Mouse (Mus musculus): ENCODE measurements around the gene Egfl8. TPM values are rescaled to one million over a fixed set of nuclear protein-coding genes. Genes with fewer than 3 reads are reported as not detected.

Gene Egfl8
- total and polyA plus RNA-seq, 2 experiments from 2014 or later, result 3.5 to 7.4 TPM

DNA sequence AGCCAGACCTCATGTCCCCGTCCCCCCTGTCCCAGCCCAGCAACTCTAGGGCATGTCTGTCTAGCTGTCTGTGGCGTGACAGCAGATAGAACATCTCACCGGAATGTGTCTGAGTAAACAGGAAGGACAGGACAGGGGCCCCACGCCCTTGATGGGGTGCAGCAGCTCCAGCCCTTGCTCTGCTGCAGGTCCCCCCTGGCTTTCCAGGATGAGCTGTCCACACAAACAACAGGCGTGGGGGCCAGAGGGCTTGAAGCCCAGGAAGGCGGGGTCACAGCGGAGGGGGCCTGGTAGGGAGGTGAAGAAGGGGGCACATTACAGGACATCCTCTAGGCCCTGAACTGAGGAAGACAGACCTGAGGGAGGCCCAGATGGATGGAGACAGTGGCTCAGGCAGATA lies 39.4 kb upstream of the Egfl8 start:
- Histone ChIP-seq H3K4me1 (ENCODE audit: insufficient read depth, low read length) (peaks cover 10% of the 10 kb centered on the region; the same call in 1 of the 2 replicates), H3K36me3 (ENCODE audit: insufficient read depth, low read length) (peaks cover 34% of the 10 kb centered on the region), H3K9me3 (ENCODE audit: low read length) (no peaks in the 10 kb centered on the region), H3K27me3 (ENCODE audit: insufficient read depth, low read length) (no peaks in the 10 kb centered on the region; the same call in 1 of the 2 replicates), H3K4me2 (ENCODE audit: low read depth, low read length) (no peak overlapping the region), H3K27ac (peak overlapping the region; percentile 38; the same call in 1 of the 2 replicates), H3K4me3 (ENCODE audit: low read length) (no peak overlapping the region), H3K9ac (replicated peaks; ENCODE audit: low read length) (no peak overlapping the region)
- WGBS, result 75% methylated on average over 7 of the region's 7 CpGs
- TF ChIP-seq CTCF (IDR thresholded peaks at IDR 0.05; ENCODE audit: low read depth), result no peak
- DNase-seq (ENCODE audit: low spot score) (no peak), ATAC-seq (0 out of 2 replicates have a peak, but pooled peaks have one; percentile 3)

DNA sequence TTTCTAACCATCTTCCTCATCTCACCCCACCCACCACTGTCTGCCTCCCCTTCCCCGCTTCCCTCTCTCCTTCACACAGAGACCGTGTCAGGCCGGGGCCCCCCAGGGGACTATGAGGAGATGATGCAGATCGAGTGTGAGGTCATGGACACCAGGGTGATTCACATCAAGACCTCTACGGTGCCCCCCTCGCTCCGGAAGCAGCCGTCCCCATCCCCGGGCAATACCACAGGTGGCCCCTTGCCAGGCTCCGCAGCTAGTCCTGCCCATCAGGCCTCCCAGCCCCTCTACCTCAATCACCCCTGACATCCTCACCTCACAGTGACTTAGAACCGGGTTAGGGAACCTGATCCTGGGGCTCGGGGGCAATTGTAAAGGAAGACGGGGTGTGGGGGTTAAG lies 38.6 kb upstream of the Egfl8 start:
- ATAC-seq (no peak), DNase-seq (ENCODE audit: low spot score) (no peak)
- WGBS, result 93% methylated on average over 13 of the region's 13 CpGs
- Histone ChIP-seq H3K36me3 (ENCODE audit: insufficient read depth, low read length) (peaks cover 37% of the 10 kb centered on the region), H3K4me1 (ENCODE audit: insufficient read depth, low read length) (peaks cover 10% of the 10 kb centered on the region; the same call in 1 of the 2 replicates), H3K4me3 (ENCODE audit: low read length) (no peak overlapping the region), H3K9ac (replicated peaks; ENCODE audit: low read length) (no peak overlapping the region), H3K27me3 (ENCODE audit: insufficient read depth, low read length) (no peaks in the 10 kb centered on the region), H3K9me3 (ENCODE audit: low read length) (no peaks in the 10 kb centered on the region), H3K27ac (no peak overlapping the region), H3K4me2 (ENCODE audit: low read depth, low read length) (no peak overlapping the region)
- no peak for TF ChIP-seq CTCF (IDR thresholded peaks at IDR 0.05; ENCODE audit: low read depth)

DNA sequence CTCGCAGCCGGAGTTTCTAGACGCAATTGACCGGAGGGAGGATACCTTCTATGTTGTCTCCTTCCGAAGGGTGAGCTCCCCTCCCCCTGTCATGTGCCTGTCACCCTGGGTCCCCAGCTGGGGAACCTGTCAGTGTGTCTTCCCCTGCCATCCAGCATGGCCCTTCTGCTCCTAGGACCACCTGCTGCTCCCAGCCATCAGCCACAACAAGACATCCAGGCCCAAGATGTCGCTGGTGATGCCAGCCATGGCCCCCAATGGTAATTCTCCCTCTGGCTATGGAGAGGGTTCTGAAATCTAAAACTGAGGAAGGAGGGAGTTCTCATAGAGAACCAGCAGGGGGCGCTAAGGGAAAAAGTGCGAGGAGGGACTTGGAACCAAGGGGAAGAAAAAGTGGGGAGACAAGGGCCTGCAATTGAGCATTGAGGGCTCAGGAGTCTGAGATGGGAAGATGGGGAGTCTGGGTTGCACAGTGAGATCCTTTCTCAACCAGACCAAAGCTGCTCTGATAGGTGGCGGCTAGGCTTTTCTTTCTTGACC lies 38.0 kb upstream of the Egfl8 start:
- Histone ChIP-seq H3K9me3 (ENCODE audit: low read length) (no peaks in the 10 kb centered on the region), H3K4me3 (ENCODE audit: low read length) (no peak overlapping the region), H3K4me2 (ENCODE audit: low read depth, low read length) (no peak overlapping the region), H3K27ac (no peak overlapping the region), H3K4me1 (ENCODE audit: insufficient read depth, low read length) (peaks cover 10% of the 10 kb centered on the region; the same call in 1 of the 2 replicates), H3K36me3 (ENCODE audit: insufficient read depth, low read length) (peaks cover 42% of the 10 kb centered on the region), H3K9ac (replicated peaks; ENCODE audit: low read length) (no peak overlapping the region), H3K27me3 (ENCODE audit: insufficient read depth, low read length) (no peaks in the 10 kb centered on the region)
- 64% methylated on average over 9 of the region's 9 CpGs for WGBS
- DNase-seq (ENCODE audit: low spot score) (peak; percentile 65), ATAC-seq (no peak)
- peak; percentile 81 for TF ChIP-seq CTCF (IDR thresholded peaks at IDR 0.05; ENCODE audit: low read depth)

DNA sequence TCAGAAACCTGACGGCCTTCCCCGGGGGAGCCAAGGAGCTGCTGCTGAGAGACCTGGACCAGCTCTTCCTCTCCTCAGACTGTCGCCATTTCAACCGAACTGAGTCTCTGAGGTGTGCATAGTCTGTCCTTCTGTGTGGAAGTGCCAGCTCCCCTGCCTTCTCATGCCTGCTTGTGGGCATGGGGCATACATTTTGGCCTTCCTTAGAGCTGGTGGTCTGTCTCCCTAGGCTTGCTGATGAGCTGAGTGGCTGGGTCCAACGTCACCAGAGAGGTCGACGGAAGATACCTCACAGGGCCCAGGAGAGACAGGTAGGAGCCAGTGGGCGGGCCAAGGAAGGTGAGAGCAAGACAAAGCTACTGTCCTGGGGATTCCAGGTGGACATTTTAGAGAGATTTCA lies 37.2 kb upstream of the Egfl8 start:
- no peaks in the 10 kb centered on the region for H3K27me3 ChIP-seq (ENCODE audit: insufficient read depth, low read length)
- peaks cover 42% of the 10 kb centered on the region for H3K36me3 ChIP-seq (ENCODE audit: insufficient read depth, low read length)
- ATAC-seq, result no peak
- no peak overlapping the region for H3K4me2 ChIP-seq (ENCODE audit: low read depth, low read length)
- H3K4me1 ChIP-seq (ENCODE audit: insufficient read depth, low read length), result peaks cover 10% of the 10 kb centered on the region; the same call in 1 of the 2 replicates
- TF ChIP-seq CTCF (IDR thresholded peaks at IDR 0.05; ENCODE audit: low read depth), result no peak
- DNase-seq (ENCODE audit: low spot score), result no peak
- no peak overlapping the region for H3K4me3 ChIP-seq (ENCODE audit: low read length)
- H3K9me3 ChIP-seq (ENCODE audit: low read length), result no peaks in the 10 kb centered on the region
- H3K27ac ChIP-seq, result no peak overlapping the region
- 89% methylated on average over 8 of the region's 8 CpGs for WGBS
- no peak overlapping the region for H3K9ac ChIP-seq (replicated peaks; ENCODE audit: low read length)

DNA sequence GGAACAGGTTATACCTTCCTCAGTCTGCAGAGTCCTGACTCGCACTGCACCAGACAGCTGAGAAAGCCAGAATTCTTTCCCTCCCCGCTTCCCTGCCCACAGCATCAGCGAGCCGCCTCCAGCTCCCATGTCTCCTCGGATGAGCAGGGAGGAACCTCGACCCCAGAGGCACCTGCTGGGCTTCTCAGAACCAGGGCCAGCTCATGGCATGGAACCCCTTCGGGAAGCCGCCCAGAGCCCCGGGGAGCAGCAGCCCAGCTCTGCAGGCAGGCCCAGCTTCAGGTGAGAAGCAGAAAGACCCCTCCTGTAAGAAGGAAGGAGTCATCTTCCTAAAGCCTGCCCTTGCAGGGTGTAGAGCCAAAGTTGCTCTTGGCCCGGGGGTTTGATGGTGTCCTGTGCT lies 36.8 kb upstream of the Egfl8 start:
- Histone ChIP-seq H3K9ac (replicated peaks; ENCODE audit: low read length) (no peak overlapping the region), H3K36me3 (ENCODE audit: insufficient read depth, low read length) (peaks cover 42% of the 10 kb centered on the region), H3K4me3 (ENCODE audit: low read length) (no peak overlapping the region), H3K27me3 (ENCODE audit: insufficient read depth, low read length) (no peaks in the 10 kb centered on the region), H3K9me3 (ENCODE audit: low read length) (no peaks in the 10 kb centered on the region), H3K27ac (no peak overlapping the region), H3K4me2 (ENCODE audit: low read depth, low read length) (no peak overlapping the region), H3K4me1 (ENCODE audit: insufficient read depth, low read length) (peaks cover 10% of the 10 kb centered on the region; the same call in 1 of the 2 replicates)
- no peak for TF ChIP-seq CTCF (IDR thresholded peaks at IDR 0.05; ENCODE audit: low read depth)
- WGBS, result 88% methylated on average over 10 of the region's 10 CpGs
- no peak for ATAC-seq
- DNase-seq (ENCODE audit: low spot score), result no peak

DNA sequence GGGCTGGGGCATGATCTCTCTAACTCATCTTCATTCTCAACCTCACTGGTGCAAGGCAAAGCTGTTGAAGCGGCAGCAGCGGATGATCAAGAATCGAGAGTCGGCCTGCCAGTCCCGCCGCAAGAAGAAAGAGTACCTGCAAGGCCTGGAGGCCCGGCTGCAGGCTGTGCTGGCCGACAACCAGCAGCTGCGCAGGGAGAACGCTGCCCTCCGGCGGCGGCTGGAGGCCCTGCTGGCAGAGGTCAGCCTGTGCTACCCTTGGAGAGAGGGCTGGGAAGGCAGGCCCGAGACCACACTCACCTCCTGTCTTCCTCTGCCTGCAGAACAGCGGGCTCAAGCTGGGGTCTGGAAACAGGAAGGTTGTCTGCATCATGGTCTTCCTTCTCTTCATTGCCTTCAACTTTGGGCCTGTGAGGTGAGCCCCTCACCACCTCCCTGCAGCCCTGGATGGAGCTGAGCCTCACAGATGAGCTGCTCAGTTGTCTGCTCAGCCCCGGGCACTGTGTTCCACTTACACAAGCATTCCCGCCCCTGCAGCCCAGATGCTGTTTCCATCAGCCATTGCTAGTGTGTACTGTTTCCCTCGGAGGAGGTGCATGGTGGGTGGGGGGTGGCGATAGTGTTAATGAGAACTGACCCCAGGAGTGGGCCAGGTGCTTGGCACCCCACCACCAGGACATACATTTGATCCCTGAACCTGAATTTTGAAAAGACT lies 35.9 kb upstream of the Egfl8 start:
- no peaks in the 10 kb centered on the region for H3K27me3 ChIP-seq (ENCODE audit: insufficient read depth, low read length)
- H3K27ac ChIP-seq, result no peak overlapping the region
- no peaks in the 10 kb centered on the region for H3K9me3 ChIP-seq (ENCODE audit: low read length)
- ATAC-seq (no peak), DNase-seq (ENCODE audit: low spot score) (peak; percentile 44)
- H3K9ac ChIP-seq (replicated peaks; ENCODE audit: low read length), result no peak overlapping the region
- H3K4me3 ChIP-seq (ENCODE audit: low read length), result no peak overlapping the region
- WGBS, result 42% methylated on average over 19 of the region's 19 CpGs
- peak; percentile 66 for TF ChIP-seq CTCF (IDR thresholded peaks at IDR 0.05; ENCODE audit: low read depth)
- no peak overlapping the region for H3K4me2 ChIP-seq (ENCODE audit: low read depth, low read length)
- peaks cover 42% of the 10 kb centered on the region for H3K36me3 ChIP-seq (ENCODE audit: insufficient read depth, low read length)
- H3K4me1 ChIP-seq (ENCODE audit: insufficient read depth, low read length), result peaks cover 10% of the 10 kb centered on the region; the same call in 1 of the 2 replicates

DNA sequence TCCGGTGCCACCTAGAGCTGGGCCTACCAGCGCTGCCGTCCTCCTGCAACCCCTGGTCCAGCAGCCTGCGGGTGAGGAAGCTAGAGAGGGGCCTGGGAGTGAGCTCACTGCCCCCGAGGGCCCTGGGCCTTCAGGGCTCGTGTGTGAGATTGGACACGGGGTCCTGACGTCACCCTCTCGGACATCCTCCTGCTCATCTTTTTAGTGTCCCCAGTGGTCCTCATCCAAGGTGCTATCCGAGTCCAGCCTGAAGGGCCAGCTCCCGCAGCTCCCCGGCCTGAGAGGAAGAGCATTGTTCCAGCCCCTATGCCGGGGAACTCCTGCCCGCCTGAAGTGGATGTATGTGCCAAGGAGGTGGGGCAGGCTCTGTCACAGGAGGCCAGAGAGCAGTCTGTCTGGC lies 35.0 kb upstream of the Egfl8 start:
- Histone ChIP-seq H3K9ac (replicated peaks; ENCODE audit: low read length) (no peak overlapping the region), H3K4me3 (ENCODE audit: low read length) (no peak overlapping the region), H3K4me2 (ENCODE audit: low read depth, low read length) (no peak overlapping the region), H3K27ac (no peak overlapping the region), H3K9me3 (ENCODE audit: low read length) (no peaks in the 10 kb centered on the region), H3K27me3 (ENCODE audit: insufficient read depth, low read length) (no peaks in the 10 kb centered on the region), H3K36me3 (ENCODE audit: insufficient read depth, low read length) (peaks cover 42% of the 10 kb centered on the region), H3K4me1 (ENCODE audit: insufficient read depth, low read length) (peaks cover 7% of the 10 kb centered on the region; the same call in 1 of the 2 replicates)
- no peak for TF ChIP-seq CTCF (IDR thresholded peaks at IDR 0.05; ENCODE audit: low read depth)
- DNase-seq (ENCODE audit: low spot score) (no peak), ATAC-seq (no peak)
- 88% methylated on average over 14 of the region's 14 CpGs for WGBS
